Mouse (Mus musculus) heart, postnatal 0 days (tissue): Measurements from ENCODE around the gene Dusp12. TPM values are rescaled to one million over a fixed set of nuclear protein-coding genes. Genes with fewer than 3 reads are reported as not detected.

Experiments
- ATAC-seq: fragments of 200-750 bp; cut with Nextera tagmentation; 2 replicates; pipeline ENCODE4 v1.8.0; 2017; ENCODE audit warnings: low read depth, moderate number of reproducible peaks, moderate library complexity; ENCODE audit not compliant: insufficient read depth
- DNase-seq: peaks from one replicate; pipeline ENCODE4 v3.0.0-alpha.2; 2016; ENCODE audit warnings: low spot score
- H3K27ac ChIP-seq: fragments of 300-500 bp; sonication (generic); 2 replicates; pipeline ENCODE4 v1.5.1; 2014; ENCODE audit warnings: low read depth, mild to moderate bottlenecking
- H3K27me3 ChIP-seq: fragments of 300-500 bp; sonication (generic); 2 replicates; pipeline ENCODE4 v1.6.1; 2014; ENCODE audit warnings: low read length, mixed read lengths; ENCODE audit not compliant: control insufficient read depth, insufficient read depth
- H3K36me3 ChIP-seq: fragments of 300-500 bp; sonication (generic); replicated peaks from 2 replicates; pipeline ENCODE4 v1.6.1; 2014; ENCODE audit warnings: low read length, mixed read lengths; ENCODE audit not compliant: control insufficient read depth, insufficient read depth
- H3K4me1 ChIP-seq: fragments of 300-500 bp; sonication (generic); 2 replicates; pipeline ENCODE4 v1.6.1; 2014; ENCODE audit warnings: antibody characterized with exemption; ENCODE audit not compliant: control insufficient read depth, insufficient read depth
- H3K4me2 ChIP-seq: fragments of 300-500 bp; sonication (generic); 2 replicates; pipeline ENCODE4 v1.6.1; 2014; ENCODE audit warnings: low read depth, mild to moderate bottlenecking, low read length, moderate library complexity
- H3K4me3 ChIP-seq: fragments of 300-500 bp; sonication (generic); 2 replicates; pipeline ENCODE4 v1.5.1; 2014; ENCODE audit warnings: low read depth, low read length
- H3K9ac ChIP-seq: fragments of 300-500 bp; sonication (generic); replicated peaks from 2 replicates; pipeline ENCODE4 v1.6.1; 2014; ENCODE audit warnings: low read depth, low read length, mixed read lengths
- H3K9me3 ChIP-seq: fragments of 300-500 bp; sonication (generic); replicated peaks from 2 replicates; pipeline ENCODE4 v1.6.1; 2016; ENCODE audit warnings: low read length; ENCODE audit not compliant: control insufficient read depth
- CTCF ChIP-seq: IDR thresholded peaks from 2 replicates; pipeline ENCODE4 v1.5.1; 2016; ENCODE audit warnings: antibody characterized with exemption, control low read depth, low read depth
- EP300 ChIP-seq: IDR thresholded peaks from 2 replicates; pipeline ENCODE4 v1.6.1; 2016; ENCODE audit warnings: antibody characterized with exemption, low read depth
- WGBS: fragments of 180-500 bp; shearing (Covaris S2); extraction: QIAGEN DNeasy Blood & Tissue Kit; methylation state at CpG from one replicate; pipeline ENCODE4 v1.1.7; 2014; 5-methylcytosine and 5-hydroxymethylcytosine counted together
- polyA plus RNA-seq: library from polyadenylated mRNA; unstranded; fragments of >200 nt; fragmentation: Nextera tagmentation; extraction: Ambion mirVana; gene quantifications from 2 replicates; pipeline ENCODE4 v1.2.1, GENCODE M21; 2015
- total RNA-seq: library from RNA; depleted of rRNA; stranded (reverse); fragments of >200 nt; gene quantifications from 2 replicates; pipeline ENCODE4 v1.2.3, GENCODE M21; 2014; ENCODE audit warnings: low replicate concordance; rRNA removed

The Dusp12 gene
- total and polyA plus RNA-seq, 2 experiments from 2014 or later = 15.6 to 21.7 TPM

DNA sequence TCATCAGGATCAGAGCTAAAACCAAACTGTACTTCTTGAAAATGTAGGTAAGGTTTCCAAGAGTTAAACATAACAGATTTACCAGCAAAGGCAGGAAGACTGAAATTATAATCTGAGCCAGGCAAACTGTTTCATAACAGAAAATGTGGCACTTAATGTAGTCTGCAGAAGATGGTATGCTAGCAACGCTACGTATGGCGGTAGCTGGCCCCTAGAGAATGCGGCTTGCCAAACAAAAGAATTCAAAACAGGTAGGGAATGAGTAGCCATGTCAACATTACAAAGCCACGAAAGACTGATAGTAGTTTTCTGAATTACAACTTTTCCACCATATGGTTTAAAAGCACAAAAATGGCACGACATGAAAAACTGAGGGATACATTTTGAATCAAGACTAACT is 56.0 kb downstream of the Dusp12 start:
- Histone ChIP-seq H3K9me3 (no peaks in the 10 kb centered on the region), H3K27ac (no peak overlapping the region), H3K4me2 (no peak overlapping the region), H3K27me3 (no peaks in the 10 kb centered on the region), H3K36me3 (peaks cover 16% of the 10 kb centered on the region), H3K4me3 (no peak overlapping the region), H3K4me1 (no peaks in the 10 kb centered on the region), H3K9ac (no peak overlapping the region)
- 80% methylated on average over 6 of the region's 6 CpGs for WGBS
- ATAC-seq = no peak
- no peak for DNase-seq
- TF ChIP-seq CTCF (no peak), EP300 (no peak)

Other genes starting within 250 kb of the Dusp12 start
- gene Olfml2b, start 241.0 kb downstream of the Dusp12 start, total RNA-seq = 63.0 and 76.5 TPM in 2 replicates
- 19.3 and 26.3 TPM in 2 replicates for gene Olfml2b, start 241.0 kb downstream of the Dusp12 start, polyA plus RNA-seq
- gene Atf6, start 17.8 kb downstream of the Dusp12 start, total RNA-seq = 41.2 and 41.5 TPM in 2 replicates
- 11.2 and 13.0 TPM in 2 replicates for gene Atf6, start 17.8 kb downstream of the Dusp12 start, polyA plus RNA-seq
- gene Gm26620, start 475 bp downstream of the Dusp12 start, total RNA-seq = 1.6 and 4.3 TPM in 2 replicates
- 1.0 and 1.4 TPM in 2 replicates for gene Gm26620, start 475 bp downstream of the Dusp12 start, polyA plus RNA-seq
- gene Fcrlb, start 27.4 kb upstream of the Dusp12 start, total RNA-seq = not detected in 2 replicates
- gene Fcrlb, start 27.4 kb upstream of the Dusp12 start, polyA plus RNA-seq = not detected in 2 replicates
- 0.35 TPM in 1 of 2 replicates, not detected in the other for gene Fcrla, start 42.0 kb upstream of the Dusp12 start, total RNA-seq
- 0.08 and 0.23 TPM in 2 replicates for gene Fcrla, start 42.0 kb upstream of the Dusp12 start, polyA plus RNA-seq
- gene Fcgr2b, start 91.0 kb upstream of the Dusp12 start, total RNA-seq = 1.4 and 9.7 TPM in 2 replicates
- gene Fcgr2b, start 91.0 kb upstream of the Dusp12 start, polyA plus RNA-seq = 2.0 and 2.3 TPM in 2 replicates
- gene Fcgr4, start 133.4 kb upstream of the Dusp12 start, total RNA-seq = 0.23 and 1.7 TPM in 2 replicates
- gene Fcgr4, start 133.4 kb upstream of the Dusp12 start, polyA plus RNA-seq = 0.60 and 1.0 TPM in 2 replicates
- gene Fcgr3, start 179.4 kb upstream of the Dusp12 start, total RNA-seq = 11.8 and 13.7 TPM in 2 replicates
- 8.2 and 10.8 TPM in 2 replicates for gene Fcgr3, start 179.4 kb upstream of the Dusp12 start, polyA plus RNA-seq
- 3.7 TPM in 1 of 2 replicates, not detected in the other for gene Cfap126, start 228.4 kb upstream of the Dusp12 start, total RNA-seq
- 2.2 and 3.5 TPM in 2 replicates for gene Cfap126, start 228.4 kb upstream of the Dusp12 start, polyA plus RNA-seq